Mouse (Mus musculus): ENCODE measurements at regions not wholly inside any gene's neighbourhood (a gene's known extent, or its start where the extent isn't known, plus 50 kb on each side); places are given as distances from the start of the nearest gene placed in this dataset.
"Not testable (repeated sequence)": the region's sequence is repeated elsewhere in the genome, so short reads cannot be mapped to it uniquely, and the experiment has no call there.

DNA sequence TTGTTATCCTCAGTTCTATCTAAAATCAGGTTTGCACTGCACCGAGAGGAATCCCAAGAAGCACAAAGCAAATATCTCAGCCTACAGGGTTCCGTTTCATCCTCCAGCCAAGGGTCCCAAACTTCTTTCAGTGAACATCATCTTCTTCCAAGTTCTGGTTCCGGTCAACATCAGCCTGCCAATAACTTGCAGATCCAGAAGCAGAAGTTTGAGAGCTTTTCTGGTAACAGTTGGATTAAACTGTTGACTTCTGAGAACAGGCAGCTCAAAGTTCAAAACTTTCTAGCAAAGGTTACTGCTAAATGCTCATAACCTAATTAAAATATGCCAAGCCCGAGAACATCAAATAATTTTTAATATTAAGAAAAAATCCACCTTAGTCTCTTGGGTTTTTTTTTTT, 237.0 kb upstream of the Gm37988 start:
- no peak for DNase-seq (ENCODE audit: low spot score)

DNA sequence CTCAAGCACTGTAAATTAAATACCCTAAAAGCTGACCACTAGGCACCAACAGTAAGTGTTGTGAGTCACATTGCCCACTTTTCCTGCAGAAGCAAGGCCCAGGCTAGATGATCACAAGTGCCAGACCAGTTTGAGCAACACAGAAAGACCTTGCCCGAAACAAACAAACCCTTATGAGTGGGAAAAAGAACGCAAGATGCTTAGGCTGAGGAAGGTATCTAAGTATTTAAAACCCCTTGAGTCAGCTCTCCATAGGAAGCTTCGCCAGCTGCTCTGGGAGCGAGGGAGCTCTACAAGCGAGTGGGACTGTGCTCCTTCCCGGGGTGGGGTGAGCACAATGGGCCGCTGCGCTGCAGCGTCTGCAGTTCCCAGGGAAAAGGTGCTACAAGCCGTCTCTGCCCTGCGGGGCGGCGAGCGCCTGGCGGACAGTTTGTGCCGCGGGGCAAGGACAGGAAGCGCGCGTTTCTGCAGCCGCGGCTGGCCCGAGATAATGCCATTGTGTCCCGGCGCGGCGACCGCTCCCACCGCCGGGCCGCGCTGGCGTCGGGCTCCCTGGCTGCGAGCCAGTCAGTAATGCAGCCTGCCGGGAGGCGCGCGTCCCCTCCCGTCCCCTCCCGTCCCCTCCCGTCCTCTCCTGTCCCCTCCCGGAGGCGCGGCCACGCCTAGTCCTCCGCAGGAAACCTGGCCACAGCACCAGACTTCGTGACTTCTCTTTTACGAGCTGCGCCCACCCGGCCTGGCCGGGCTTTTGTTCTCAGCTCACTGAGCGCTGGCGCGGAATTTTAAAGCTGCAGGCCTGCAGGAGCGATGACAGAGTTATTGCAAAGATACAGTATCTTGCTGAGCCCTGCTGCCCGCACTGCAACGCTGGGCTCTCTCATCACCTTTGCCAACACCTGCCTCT, 236.1 kb upstream of the Gm37988 start:
- peak; percentile 81 for DNase-seq (ENCODE audit: low spot score)

DNA sequence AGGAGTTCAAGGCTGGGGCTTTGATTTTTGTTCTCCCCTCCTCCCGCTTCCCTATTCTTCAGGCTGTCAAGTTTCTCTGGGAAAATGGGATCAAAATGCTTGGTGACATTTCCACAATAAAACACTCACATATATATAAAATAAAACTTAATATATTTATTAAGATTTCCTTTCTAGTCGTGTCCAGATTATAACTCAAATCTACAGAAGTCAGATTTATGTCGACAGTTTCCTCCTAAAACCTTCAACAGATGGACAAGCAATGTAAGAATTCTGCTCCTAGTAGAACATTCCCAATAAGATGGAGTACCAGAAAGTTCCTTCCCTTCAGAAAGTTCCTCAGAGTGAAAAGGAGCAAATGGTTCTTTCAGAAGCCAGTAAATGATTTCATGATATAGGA, 235.4 kb upstream of the Gm37988 start:
- DNase-seq (ENCODE audit: low spot score): no peak

DNA sequence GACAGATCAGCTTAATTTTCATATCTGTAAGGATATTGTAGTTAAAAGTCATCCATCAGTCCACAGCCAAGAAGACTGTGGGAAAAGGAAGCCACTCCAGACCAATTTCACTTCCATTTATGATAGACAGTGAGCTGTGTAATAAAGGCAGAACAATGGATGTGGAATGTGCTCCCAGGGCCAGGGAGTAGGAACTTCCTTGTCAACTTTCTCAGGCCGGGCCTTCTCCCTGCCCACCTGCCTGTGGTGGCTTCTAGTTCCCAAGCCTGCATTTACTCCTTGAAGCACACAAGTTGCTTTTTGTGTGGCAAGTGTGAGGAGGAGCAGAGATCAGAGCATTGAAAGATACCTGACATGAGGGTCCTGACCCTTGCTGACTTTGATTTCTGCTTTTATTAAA, 233.6 kb upstream of the Gm37988 start:
- DNase-seq (ENCODE audit: low spot score): no peak

DNA sequence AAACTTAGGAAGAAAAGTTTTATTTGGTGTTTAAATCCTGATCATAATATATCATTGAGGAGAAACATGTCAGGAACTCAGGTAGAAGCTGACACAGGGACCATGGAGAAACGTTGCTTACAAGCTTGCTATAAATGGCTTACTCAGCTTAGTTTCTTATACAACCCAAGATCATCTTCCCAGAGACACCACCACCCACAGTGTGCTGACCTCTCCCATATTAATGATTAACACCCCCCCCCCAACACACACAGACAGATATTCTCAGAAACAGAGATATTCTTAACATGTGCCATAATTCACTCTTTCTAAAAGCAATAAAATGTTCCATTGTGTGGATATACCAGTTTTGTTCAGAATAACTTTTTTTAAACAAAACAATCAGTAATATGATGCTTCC, 230.7 kb upstream of the Gm37988 start:
- DNase-seq (ENCODE audit: low spot score): no peak

DNA sequence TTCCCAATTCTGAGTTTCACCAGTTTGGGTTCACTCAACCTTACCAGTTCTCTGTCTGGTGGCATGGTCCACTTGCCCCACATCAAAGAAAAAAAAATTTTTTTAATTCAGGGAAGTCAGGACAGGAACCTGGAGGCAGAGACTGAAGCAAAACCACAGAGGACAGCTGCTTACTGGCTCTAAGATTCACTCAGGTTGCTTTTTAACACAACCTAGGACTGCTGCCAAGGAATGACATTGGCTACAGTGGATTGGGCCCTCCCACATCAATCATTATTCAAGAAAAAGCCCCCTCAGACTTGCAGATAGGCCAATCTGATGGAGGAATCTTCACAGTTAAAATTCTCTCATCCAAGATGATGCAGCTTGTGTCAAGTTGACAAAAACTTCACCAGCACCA, 225.2 kb upstream of the Gm37988 start:
- DNase-seq (ENCODE audit: low spot score): no peak

DNA sequence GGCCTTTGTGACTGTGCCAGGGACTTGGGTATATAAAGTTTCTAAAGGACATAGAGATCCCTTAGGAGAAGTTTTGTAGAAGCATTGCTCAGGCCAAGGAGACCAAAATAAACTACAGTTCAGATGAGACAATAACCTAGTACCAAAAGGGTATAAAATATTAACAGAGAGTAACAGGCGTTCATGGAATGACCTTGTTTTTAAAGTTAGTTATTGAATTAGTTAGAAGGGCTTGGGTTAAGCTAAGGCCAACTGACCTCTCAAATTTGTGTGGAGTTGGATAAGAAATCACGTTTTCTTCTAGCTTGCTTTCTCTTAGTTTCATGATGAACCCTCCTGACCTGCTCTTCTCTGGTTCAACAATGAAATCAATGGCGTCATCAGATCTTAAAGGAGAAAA, 209.8 kb upstream of the Gm37988 start:
- no peak for DNase-seq (ENCODE audit: low spot score)

DNA sequence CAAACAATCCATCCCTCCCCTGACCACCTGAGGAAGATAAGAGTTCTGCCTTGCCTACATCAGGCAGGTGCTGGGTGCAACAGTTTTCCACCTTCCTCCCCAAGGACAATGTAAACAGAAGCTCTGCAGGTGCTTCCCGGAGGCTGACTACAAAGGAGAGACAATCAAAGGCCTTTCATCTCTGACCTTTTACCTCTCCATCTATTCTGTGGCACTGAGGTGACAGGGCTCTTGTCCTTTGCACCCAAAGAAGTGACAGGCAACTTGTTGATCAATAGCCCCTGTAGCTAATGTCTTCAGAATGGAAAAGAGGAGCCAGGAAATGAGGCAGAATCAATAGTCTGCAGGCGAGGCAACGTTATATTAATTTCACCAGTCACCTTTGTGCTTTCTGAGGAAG, 209.3 kb upstream of the Gm37988 start:
- peak; percentile 22 for DNase-seq (ENCODE audit: low spot score)

DNA sequence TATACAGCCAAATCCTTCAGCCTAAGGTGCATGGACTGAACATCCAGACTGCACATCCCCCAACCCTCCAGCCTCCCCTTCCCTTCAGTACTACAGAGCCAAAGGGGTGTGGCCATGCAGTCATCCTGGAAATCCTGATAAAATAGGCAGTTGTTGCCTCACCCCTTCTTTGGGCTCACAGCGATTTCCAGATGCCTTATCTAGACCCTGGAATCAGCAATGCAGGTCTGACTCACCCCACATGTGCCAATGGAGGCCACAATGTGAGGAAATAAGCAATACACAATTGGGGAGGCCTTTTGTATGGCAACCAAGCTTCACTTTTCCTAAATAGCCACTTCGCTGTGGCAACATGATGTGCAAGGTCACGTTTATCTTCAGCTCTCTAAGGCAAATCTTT, 205.3 kb upstream of the Gm37988 start:
- DNase-seq (ENCODE audit: low spot score): no peak

DNA sequence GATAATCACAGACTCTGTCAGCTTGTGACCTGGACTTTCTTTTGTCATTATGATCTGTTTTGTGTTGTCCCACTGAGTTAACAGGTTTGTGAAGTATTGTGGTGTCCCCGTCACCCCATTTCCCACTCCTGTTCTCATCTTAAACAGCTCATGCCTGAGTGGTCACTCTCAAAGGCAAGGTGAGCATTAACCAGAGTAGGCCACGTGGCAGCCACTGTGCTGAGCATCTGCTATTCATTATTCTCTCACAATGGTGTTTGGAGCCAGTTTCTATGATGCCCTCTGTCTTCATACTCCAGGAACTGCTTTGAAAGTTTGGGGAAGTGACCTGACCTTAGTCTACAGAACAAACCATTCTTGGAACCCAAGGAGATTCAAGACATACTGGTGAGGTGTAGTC, 198.9 kb upstream of the Gm37988 start:
- no peak for DNase-seq (ENCODE audit: low spot score)

DNA sequence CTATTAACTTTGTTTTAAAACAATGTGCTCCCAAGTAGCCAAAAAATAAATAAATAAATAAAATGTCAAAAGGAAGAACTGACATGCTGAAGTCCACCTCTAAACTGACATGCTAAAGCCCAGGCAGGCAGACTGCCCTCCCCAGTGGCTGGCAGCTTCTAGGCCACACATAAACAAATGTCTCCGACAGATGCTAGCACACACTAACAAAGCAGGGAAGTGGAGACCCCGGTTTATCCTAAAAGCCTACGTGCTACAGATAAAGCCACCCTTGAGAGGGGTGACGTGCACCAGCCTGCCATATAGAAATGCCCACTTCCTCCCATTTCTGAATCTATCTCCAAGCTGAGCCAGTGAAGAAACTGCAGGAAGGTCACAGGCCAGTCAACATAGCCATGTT, 194.4 kb upstream of the Gm37988 start:
- peak; percentile 8 for DNase-seq (ENCODE audit: low spot score)

DNA sequence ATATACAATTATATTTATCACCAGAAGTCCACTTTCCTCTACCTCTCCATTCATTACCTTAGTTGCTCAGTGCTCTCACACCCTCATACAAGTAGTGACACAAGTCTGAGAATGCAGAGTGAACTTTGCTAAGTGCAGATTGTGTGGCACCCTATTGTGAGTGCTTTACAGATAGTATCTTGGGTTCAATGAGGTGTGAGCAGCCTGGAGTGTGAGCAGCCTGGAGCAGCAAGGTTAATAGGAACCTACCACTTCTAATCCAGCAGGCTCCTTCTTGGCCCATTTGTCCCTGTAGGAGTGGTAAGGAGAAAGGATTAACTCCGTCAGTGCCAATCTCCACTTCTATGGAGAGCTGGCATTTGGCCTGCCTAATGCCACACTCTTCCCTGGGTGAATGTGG, 192.4 kb upstream of the Gm37988 start:
- DNase-seq (ENCODE audit: low spot score): no peak

DNA sequence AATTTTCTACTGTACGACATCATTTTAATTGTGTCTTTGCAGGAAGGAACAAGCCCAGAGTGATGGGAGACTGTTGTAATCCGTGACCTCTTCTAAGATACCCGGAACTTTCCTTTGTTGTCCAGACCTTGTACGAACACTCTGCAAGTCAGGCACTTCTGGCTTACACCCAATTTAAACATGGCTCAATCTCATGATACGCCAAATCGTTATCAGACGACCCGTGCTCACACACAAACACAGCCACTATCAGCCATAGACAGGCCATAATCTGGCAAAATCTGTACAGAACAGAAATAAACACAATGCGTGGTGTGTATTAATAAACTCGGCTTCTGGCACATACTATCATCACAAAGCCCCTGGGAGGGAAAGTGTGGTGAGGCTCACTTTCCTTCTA, 190.2 kb upstream of the Gm37988 start:
- no peak for DNase-seq (ENCODE audit: low spot score)

DNA sequence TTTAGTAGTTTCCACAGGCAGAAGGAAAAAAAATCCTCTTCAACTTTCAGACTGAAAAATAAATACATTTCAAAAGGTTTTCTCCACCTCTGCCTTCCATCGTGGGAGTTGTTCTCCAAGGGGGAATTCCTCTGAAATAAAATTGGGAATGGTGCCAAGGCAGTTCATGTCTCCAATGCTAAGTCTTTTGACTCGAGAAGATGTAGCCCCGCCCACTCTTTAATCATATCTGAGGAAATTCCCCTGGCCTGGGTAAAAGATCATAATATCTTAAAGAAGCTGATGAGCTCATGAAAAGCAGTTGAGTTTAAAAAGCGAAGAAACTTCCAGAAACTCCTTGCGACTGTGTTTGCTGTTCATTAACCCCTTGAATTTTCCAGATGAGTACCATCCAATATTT, 185.3 kb upstream of the Gm37988 start:
- no peak for DNase-seq (ENCODE audit: low spot score)

DNA sequence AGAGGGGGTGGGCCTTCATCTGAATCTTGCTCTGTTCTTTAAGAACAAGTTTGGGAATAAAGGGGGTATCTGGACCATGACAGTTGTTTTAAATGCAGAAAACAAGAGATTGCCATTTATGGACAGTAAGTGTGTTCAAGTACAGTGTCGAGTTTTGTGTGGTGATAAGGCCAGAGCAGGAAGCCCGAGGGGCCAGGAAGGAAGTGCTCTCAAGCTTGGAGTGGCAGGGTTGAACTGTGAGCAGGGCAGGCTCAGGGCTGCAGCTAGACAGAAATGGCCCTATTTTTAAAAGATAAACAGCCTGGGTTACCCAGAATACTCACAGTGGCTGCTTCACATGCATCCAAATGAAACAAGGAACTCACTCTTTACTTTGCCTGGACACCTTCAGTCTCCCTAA, 184.4 kb upstream of the Gm37988 start:
- DNase-seq (ENCODE audit: low spot score): peak; percentile 15

DNA sequence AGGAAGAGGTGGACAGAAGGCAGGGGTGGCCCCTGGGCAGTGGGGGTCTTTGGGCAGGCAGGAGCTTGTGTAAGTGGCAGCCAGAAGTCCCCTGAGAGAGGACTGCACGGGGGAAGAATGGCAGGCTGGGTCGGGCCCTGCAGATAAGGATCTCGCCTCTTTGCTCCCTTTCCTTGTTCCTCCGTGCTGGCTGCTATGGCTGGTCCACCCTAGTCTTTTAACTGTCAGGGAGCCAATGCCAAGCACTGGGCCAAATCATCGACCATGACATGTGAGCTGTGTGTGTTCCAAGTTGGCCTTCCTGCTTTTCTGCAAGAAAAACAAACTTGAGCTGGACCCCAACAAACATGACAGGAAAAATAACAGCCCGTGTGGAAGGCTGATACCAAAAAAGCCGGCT, 153.8 kb upstream of the Gm37988 start:
- no peak for DNase-seq (ENCODE audit: low spot score)

DNA sequence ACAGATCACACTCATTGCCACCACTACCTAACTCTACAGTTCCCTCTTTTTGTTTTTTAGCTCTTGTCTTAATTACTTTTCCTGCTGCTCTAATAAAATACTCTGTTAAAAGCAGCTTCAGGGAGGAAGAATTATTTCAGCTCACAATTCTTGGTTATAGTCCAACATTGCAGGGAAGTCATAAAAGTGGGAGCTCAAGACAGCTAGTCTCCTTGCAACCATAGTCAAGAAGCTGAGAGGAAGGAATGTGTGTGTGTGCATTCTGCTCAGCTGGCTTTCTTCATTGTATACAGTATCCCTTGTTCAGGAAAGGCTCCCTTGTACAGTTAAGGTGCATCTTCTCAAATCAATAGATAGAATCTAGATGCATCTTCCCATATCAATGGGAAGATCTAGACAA, 152.4 kb upstream of the Gm37988 start:
- DNase-seq (ENCODE audit: low spot score): no peak

DNA sequence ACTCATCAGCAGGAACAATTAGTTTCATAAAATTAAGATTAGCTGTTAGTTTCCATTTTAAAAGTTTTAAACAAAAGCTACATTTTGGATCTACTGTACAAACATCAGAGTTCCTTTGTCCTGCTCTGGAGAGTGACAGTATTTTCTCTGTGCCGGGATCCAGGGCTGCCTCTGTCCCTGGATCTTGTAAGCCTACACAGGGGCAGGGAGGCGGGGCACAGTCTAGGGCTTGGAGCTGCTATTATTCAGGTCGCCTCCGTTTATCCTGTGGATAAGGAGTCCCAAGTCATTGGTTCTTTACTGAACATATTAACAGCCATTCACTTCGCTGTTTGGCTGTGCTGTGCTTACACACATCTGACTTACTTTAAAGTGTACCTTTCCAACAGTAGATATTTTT, 150.8 kb upstream of the Gm37988 start:
- DNase-seq (ENCODE audit: low spot score): no peak

DNA sequence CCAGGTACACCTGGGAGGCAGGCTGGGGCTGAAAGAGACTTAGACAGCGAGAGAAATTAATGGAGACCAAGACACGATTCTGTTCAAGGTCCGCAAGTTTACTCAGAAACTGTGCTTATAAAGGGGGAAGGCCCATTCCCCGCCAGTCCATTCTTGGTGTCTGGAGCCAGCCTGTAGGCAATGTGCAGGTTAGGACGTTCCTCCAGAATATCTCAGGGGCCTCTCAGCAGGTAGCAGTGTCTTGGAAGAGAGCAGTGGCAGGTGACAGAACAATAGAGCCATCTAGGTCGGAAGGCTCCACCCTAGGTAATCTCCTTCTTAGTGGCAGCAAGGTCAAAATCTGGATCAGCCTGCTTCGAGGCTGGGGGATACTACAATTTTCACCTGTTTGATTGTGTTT, 147.6 kb upstream of the Gm37988 start:
- DNase-seq (ENCODE audit: low spot score): not testable (repeated sequence)

DNA sequence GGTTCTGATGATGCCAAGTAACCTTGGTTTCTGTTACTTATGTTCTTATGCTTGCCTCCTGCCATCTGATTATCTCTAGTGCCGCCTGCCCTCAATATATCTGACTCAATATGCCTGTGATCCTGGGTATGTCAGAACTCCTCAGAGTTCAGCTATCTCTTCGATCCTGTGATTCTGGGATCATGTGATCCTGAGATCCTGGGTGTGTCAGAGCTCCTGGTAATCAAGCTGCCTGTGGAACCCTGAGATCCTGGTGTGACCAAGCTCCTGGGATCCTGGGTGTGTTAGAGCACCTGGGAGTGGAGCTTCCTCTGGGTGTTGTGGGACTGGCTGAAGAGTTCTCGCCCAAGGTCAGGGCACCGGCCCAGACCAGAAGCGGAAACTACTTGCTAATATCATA, 147.1 kb upstream of the Gm37988 start:
- DNase-seq (ENCODE audit: low spot score): not testable (repeated sequence)

DNA sequence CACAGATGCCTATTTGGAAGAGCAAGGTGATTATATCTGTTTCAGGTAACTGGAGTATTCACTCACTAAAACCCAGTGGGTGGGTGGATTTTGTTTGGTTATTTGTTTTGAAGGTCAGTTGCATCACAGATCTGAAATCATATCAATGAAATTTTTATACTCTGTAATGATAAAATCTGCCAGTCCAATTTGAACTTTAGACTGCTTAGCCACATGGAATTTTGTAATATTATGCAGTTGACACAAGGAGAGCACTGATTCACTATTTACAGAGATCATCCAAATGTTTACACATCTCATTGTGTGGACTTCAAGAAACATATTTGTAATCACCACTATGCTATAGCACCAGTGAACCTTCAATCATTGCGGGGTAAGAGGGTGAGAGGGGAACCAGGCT, 145.9 kb upstream of the Gm37988 start:
- no peak for DNase-seq (ENCODE audit: low spot score)

DNA sequence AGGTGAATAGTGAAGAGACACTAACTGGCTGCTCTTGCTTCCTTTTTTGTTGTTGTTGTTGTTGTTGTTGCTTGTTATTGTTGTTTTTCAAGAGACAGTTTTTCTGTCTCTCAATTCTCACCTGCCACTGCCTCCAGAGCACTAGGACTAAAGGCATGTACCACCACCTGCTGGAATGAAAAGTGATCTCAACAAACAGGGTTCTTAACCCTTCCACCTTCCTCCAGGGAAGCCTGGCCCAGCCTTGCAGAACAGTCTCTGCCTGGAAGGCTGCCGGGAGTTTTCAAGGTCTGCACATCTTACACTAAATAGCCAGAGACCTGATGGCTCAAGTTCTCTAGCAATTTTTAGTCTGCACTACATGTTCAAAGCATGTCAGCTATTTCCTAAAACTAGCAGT, 138.0 kb upstream of the Gm37988 start:
- DNase-seq (ENCODE audit: low spot score): no peak

DNA sequence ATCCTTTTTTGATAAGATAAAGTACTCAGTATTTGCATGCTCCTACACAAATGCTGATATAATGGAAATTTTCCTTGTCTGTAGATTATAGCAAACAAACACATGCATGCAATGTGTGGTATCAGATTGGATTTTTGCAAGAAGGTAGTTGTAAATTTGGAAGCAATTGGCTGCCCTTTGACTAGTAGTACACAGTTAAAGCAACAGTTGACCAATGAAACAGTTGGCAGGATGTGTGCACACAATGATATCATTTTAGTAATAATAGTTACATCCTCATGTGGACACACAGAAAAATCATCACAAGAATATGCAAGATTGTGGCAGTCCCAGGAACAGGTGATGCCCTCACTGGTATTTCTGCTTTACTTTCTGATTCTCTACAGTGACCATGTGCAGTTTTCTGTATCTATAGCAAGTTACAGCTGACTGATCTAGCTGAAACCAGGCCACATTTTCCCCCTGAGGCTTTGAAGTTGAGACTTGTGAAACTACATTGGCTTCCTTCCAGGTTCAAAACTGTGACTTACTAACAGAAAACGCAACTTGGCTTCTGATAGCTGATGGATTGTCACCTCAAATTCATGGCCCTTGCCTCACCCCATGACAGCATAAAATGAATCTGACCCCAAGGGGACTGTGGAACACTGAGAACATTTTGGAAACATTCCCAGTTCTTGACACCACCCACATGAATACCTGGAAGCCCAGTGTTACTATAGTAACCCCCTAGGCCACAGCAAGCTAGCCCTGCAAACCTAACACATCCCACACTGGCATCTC, 136.3 kb upstream of the Gm37988 start:
- no peak for DNase-seq (ENCODE audit: low spot score)

DNA sequence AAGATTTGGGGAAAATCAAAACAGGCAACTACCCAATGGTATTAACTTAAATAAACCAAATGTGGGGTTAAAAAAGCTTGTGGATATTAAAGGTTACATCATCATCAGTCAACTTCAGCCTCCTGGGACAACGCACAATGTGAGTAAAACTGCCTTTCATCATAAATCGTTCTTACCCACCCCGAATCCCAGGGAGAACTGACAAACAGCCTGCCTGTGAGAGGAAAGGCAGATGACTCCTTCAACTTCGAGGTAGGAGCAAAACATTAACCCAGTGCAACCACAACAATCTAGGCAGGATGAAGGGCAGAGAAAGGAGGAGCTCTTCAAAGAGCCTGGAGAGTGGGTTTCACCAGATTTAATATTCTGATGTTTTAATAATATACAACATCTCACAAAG, 135.3 kb upstream of the Gm37988 start:
- DNase-seq (ENCODE audit: low spot score): peak; percentile 25

Data from yolk sac, embryonic 10.5 days (tissue).